Mouse (Mus musculus): Measurements from ENCODE around the gene Slc25a53. TPM values are rescaled to one million over a fixed set of nuclear protein-coding genes. Genes with fewer than 3 reads are reported as not detected.
"Not testable (repeated sequence)": the region's sequence is repeated elsewhere in the genome, so short reads cannot be mapped to it uniquely, and the experiment has no call there.

Gene Slc25a53
- total RNA-seq, 2 experiments from 2014 or later: 1.6 to 3.7 TPM

DNA sequence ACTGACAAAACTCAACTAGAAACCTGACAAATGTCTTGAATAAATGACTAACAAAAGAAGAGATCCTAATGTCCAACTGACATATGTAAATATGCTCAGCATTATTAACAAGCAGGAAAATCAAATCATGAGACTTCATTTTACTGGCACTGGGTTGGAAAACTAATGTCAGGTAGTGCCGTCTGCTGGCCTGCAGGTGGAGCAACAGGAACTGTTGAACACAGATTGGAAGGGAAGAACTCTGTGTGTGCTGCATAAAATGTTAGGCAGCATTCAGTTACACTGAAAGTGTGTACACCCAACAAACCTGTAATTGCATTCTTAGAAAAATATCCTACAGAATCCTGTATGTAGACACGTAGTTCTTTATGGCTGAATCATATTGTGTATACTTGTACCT lies 78.4 kb downstream of the Slc25a53 start:
- DNase-seq: peak in 1 of 2 experiments; percentile 13

DNA sequence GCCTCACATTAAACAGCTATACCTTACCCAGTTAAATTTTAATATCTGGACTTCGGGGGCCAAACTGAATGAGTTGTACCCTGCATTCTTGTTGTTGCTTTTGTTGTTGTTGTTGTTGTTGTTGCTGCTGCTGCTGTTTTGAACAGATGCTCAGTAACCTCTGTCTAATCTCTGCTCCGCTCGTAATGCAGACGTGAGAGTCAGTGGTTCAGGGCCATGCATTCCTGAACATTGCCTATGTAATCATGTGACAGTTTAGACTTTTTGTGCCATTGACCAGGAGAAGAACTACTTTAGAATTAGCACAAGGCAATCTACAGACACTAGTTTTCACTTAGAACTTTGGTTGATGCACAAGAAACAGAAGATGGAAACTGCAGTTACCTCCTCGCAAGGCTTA lies 79.8 kb downstream of the Slc25a53 start:
- DNase-seq: not testable (repeated sequence)

DNA sequence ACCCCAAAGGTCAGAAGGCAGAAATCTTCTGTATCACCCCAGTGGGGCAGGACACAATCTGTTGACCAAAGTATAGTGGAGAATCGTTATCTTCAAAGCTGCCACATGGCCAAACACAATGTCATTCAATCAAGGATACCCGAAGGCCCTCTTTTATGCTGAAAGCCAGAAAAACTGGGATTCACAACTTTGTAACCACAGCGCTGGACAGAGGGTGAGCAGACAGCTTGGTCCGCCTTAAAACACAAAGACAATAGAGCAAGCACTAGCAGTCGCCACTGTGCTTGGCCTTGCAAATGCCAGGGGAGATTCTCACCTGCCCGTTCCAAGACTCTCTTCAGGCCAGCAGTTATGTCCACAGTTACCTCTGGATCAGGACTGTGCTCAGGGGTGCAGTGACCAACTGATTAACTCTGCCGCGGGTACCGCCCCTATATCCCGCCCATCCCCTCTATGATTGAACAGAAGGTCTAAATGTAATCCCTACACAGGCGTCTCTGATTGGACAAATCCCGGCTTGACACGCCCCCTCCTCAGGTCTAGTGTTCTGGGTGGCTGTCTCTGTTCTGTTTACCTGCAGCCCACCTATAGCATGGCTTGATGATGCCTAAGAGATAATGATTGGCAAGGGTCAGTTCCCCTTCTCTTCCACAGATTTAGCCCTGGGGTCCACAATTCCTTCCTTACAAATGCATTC lies 80.4 kb downstream of the Slc25a53 start:
- peak in 1 of 2 experiments; percentile 15 for DNase-seq

DNA sequence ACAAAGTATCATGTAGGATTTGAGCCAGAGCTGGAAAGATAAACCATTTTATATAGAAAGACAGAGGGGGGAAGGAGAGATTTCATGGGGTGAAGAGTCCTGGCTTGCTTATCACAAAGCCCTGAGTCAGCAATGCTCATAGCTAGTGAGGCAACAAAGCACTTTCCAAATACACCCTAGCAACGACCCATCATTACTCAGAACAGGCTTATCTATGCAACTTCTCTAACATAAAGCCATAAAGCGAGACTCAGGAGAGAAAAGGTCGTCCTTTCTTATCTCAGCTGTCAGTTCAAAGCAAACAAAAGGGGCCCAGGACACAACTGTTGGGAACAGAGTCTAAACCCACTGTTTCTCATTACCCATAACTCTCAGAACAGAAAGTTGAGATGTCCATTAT lies 100.1 kb downstream of the Slc25a53 start:
- DNase-seq: no peak

Other genes with a start within 250 kb of the Slc25a53 start
- gene Plp1, start 215.6 kb downstream of the Slc25a53 start, total RNA-seq (2021): 1 to 10 TPM; 2.5 to 3.3 TPM
- under 1 TPM; 0.10 to 0.25 TPM for gene Rab9b, start 169.5 kb downstream of the Slc25a53 start, total RNA-seq (2021)
- not detected for gene H2bfm, start 111.0 kb downstream of the Slc25a53 start, total RNA-seq (2021)
- 1 to 10 TPM in 1 of 2 experiments, under 1 TPM in 1; 0.92 to 1.2 TPM for gene Tmsb15b2, start 62.8 kb downstream of the Slc25a53 start, total RNA-seq (2021)
- not detected for gene Tmsb15l, start 61.4 kb downstream of the Slc25a53 start, total RNA-seq (2021)
- gene Tmsb15b1, start 61.4 kb downstream of the Slc25a53 start, total RNA-seq (2021): not detected
- gene Zcchc18, start 45.1 kb downstream of the Slc25a53 start, total RNA-seq (2021): under 1 TPM in 1 of 2 experiments, not detected in 1; 0.46 TPM
- gene Fam199x, start 11.3 kb upstream of the Slc25a53 start, total RNA-seq (2021): 1 to 10 TPM; 4.4 to 4.8 TPM
- not detected for gene Esx1, start 83.8 kb upstream of the Slc25a53 start, total RNA-seq (2021)